Mouse (Mus musculus): ENCODE results near the gene Mmp9. TPM values are rescaled to one million over a fixed set of nuclear protein-coding genes. Genes with fewer than 3 reads are reported as not detected.

Gene Mmp9
- polyA plus RNA-seq, 1 experiment from 2014 or later = 5.9 TPM

- H3K36me3 ChIP-seq (replicated peaks) = peaks cover 98% of the 10 kb centered on the region
- H3K9ac ChIP-seq = no peak overlapping the region
Measured at GRCm38 (mm10) chr2:164901380-164901779, 39.2 kb upstream of the Mmp9 start.

DNA sequence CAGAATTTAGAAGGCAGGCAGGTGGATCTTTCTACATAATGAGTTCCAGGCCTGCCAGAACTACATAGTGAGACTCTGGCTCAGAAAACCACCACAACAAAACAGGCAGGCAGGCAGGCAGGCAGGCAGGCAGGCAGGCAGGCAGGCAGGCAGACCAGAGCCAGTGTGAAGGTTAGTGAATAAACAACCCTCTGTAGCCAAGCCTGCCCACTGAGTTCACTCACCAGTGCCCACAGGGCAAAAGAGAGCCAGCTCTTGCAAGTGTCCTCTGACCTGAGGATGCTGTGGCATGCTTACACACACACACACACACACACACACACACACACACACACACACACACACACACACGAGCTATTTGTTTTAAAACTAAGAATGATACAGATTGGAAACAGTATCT lies 37.1 kb upstream of the Mmp9 start:
- no peak overlapping the region for H3K27ac ChIP-seq (replicated peaks)

More at GRCm38 (mm10) chr2:164901380-164901779, 39.2 kb upstream of the Mmp9 start:
- Histone ChIP-seq H3K4me1 (replicated peaks) (no peaks in the 10 kb centered on the region), H3K27me3 (no peaks in the 10 kb centered on the region), H3K4me3 (replicated peaks) (no peak overlapping the region), H3K27ac (replicated peaks) (no peak overlapping the region), H3K4me2 (no peak overlapping the region), H3K9me3 (replicated peaks) (peaks cover 6% of the 10 kb centered on the region; the same call in 1 of the 2 replicates)
- ATAC-seq (ENCODE audit: insufficient read depth) = no peak
- WGBS (ENCODE audit: insufficient replicate concordance) = 85% methylated on average over 13 of the region's 13 CpGs

DNA sequence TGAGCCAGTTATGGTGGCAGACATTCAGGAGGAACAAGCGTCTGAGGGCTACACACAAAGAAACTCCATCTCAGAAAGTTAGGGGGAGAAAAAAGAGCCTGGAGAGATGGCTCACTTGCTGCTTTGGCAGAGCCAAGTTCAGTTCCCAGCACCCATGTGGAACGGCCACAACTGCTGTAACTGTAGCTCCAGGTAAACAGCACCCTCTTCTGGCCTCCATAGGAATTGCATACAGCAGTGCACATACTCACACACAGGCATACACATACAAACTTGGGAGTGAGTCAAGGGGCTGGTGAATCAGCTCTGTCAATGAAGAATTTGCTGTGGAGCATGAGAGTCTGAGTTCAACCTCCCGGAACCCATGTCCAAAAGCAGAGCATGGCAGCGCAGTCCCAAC lies 34.5 kb upstream of the Mmp9 start:
- WGBS (ENCODE audit: insufficient replicate concordance) = 94% methylated on average over 4 of the region's 4 CpGs
- peaks cover 18% of the 10 kb centered on the region for H3K4me1 ChIP-seq (replicated peaks)
- H3K9me3 ChIP-seq (replicated peaks) = peaks cover 6% of the 10 kb centered on the region; the same call in 1 of the 2 replicates
- H3K27ac ChIP-seq (replicated peaks) = no peak overlapping the region
- H3K9ac ChIP-seq = no peak overlapping the region
- no peak overlapping the region for H3K4me2 ChIP-seq
- H3K27me3 ChIP-seq = no peaks in the 10 kb centered on the region
- H3K36me3 ChIP-seq (replicated peaks) = peaks cover 83% of the 10 kb centered on the region
- ATAC-seq (ENCODE audit: insufficient read depth) = no peak
- no peak overlapping the region for H3K4me3 ChIP-seq (replicated peaks)

More for the DNA sequence above, 37.1 kb upstream of the Mmp9 start:
- Histone ChIP-seq H3K9ac (no peak overlapping the region), H3K9me3 (replicated peaks) (peaks cover 6% of the 10 kb centered on the region; the same call in 1 of the 2 replicates), H3K27me3 (no peaks in the 10 kb centered on the region), H3K36me3 (replicated peaks) (peaks cover 99% of the 10 kb centered on the region), H3K4me3 (replicated peaks) (no peak overlapping the region), H3K4me2 (no peak overlapping the region), H3K4me1 (replicated peaks) (no peaks in the 10 kb centered on the region)
- ATAC-seq (ENCODE audit: insufficient read depth) = no peak
- WGBS (ENCODE audit: insufficient replicate concordance) = 92% methylated on average over 1 of the region's 1 CpGs

- Histone ChIP-seq H3K4me1 (replicated peaks) (peaks cover 25% of the 10 kb centered on the region), H3K4me3 (replicated peaks) (no peak overlapping the region), H3K4me2 (no peak overlapping the region), H3K9me3 (replicated peaks) (peaks cover 6% of the 10 kb centered on the region; the same call in 1 of the 2 replicates), H3K27ac (replicated peaks) (no peak overlapping the region), H3K27me3 (no peaks in the 10 kb centered on the region), H3K36me3 (replicated peaks) (peaks cover 69% of the 10 kb centered on the region), H3K9ac (no peak overlapping the region)
- WGBS (ENCODE audit: insufficient replicate concordance) = 92% methylated on average over 12 of the region's 12 CpGs
- no peak for ATAC-seq (ENCODE audit: insufficient read depth)
Measured at GRCm38 (mm10) chr2:164907511-164907910, 33.1 kb upstream of the Mmp9 start.

- H3K27ac ChIP-seq (replicated peaks) = no peak overlapping the region
- H3K36me3 ChIP-seq (replicated peaks) = peaks cover 64% of the 10 kb centered on the region
- peaks cover 6% of the 10 kb centered on the region; the same call in 1 of the 2 replicates for H3K9me3 ChIP-seq (replicated peaks)
- H3K4me3 ChIP-seq (replicated peaks) = no peak overlapping the region
- H3K9ac ChIP-seq = no peak overlapping the region
- H3K4me2 ChIP-seq = no peak overlapping the region
- 86% methylated on average over 5 of the region's 5 CpGs for WGBS (ENCODE audit: insufficient replicate concordance)
- peaks cover 30% of the 10 kb centered on the region for H3K4me1 ChIP-seq (replicated peaks)
- ATAC-seq (ENCODE audit: insufficient read depth) = no peak
- H3K27me3 ChIP-seq = no peaks in the 10 kb centered on the region
Measured at GRCm38 (mm10) chr2:164908011-164908410, 32.6 kb upstream of the Mmp9 start.

DNA sequence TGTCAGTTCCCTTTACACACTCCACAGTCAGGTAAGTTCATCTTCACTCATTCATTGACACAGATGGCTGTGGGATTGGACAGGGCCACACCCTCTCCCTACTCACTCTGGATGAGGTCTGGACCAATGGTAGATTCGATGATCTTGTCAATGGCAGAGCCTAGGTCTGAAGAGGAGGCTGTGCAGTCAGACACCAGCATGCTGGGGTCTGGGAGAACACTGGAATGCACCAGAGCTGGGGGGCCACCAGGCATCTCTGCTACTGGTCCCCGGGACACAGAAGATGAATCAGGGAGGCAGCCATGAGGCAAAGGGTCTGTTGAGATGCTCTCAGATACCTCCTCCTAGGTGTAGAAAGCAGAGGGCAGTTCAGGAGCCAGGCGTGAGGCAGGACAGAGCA lies 31.5 kb upstream of the Mmp9 start:
- H3K9ac ChIP-seq = peak overlapping the region; percentile 96; the same call in 1 of the 2 replicates
- H3K4me3 ChIP-seq (replicated peaks) = peak overlapping the region; percentile 99
- ATAC-seq (ENCODE audit: insufficient read depth) = no peak
- H3K4me2 ChIP-seq = peak overlapping the region; percentile 91
- 0 out of 2 replicates have a peak overlapping the region, but pooled peaks have one; percentile 96 for H3K27ac ChIP-seq (replicated peaks)
- peaks cover 54% of the 10 kb centered on the region for H3K36me3 ChIP-seq (replicated peaks)
- H3K4me1 ChIP-seq (replicated peaks) = peaks cover 41% of the 10 kb centered on the region
- H3K27me3 ChIP-seq = no peaks in the 10 kb centered on the region
- H3K9me3 ChIP-seq (replicated peaks) = peaks cover 6% of the 10 kb centered on the region; the same call in 1 of the 2 replicates
- WGBS (ENCODE audit: insufficient replicate concordance) = 75% methylated on average over 3 of the region's 3 CpGs

- H3K27me3 ChIP-seq = no peaks in the 10 kb centered on the region
- H3K27ac ChIP-seq (replicated peaks) = peak overlapping the region; percentile 96; the same call in 1 of the 2 replicates
- H3K4me3 ChIP-seq (replicated peaks) = peak overlapping the region; percentile 99
- H3K4me2 ChIP-seq = peak overlapping the region; percentile 91
- ATAC-seq (ENCODE audit: insufficient read depth) = no peak
- 80% methylated on average over 1 of the region's 1 CpGs for WGBS (ENCODE audit: insufficient replicate concordance)
- H3K9ac ChIP-seq = peak overlapping the region; percentile 96
- peaks cover 45% of the 10 kb centered on the region for H3K4me1 ChIP-seq (replicated peaks)
- H3K9me3 ChIP-seq (replicated peaks) = peaks cover 6% of the 10 kb centered on the region; the same call in 1 of the 2 replicates
- peaks cover 50% of the 10 kb centered on the region for H3K36me3 ChIP-seq (replicated peaks)
Measured at GRCm38 (mm10) chr2:164909542-164909941, 31.0 kb upstream of the Mmp9 start.

GRCm38 (mm10) chr2:164910360-164911061 lies 30.1 kb upstream of the Mmp9 start:
- 3% methylated on average over 37 of the region's 37 CpGs for WGBS (ENCODE audit: insufficient replicate concordance)
- H3K4me1 ChIP-seq (replicated peaks) = peaks cover 45% of the 10 kb centered on the region
- peaks cover 40% of the 10 kb centered on the region for H3K36me3 ChIP-seq (replicated peaks)
- peak overlapping the region; percentile 99 for H3K4me3 ChIP-seq (replicated peaks)
- ATAC-seq (ENCODE audit: insufficient read depth) = peak; percentile 47
- H3K27ac ChIP-seq (replicated peaks) = peak overlapping the region; percentile 96
- peak overlapping the region; percentile 96 for H3K9ac ChIP-seq
- H3K9me3 ChIP-seq (replicated peaks) = peaks cover 6% of the 10 kb centered on the region; the same call in 1 of the 2 replicates
- no peaks in the 10 kb centered on the region for H3K27me3 ChIP-seq
- peak overlapping the region; percentile 91 for H3K4me2 ChIP-seq

GRCm38 (mm10) chr2:164911086-164912048 lies 29.2 kb upstream of the Mmp9 start, which contains the start of gene Zfp335:
Gene Zfp335 (minus strand): TSS chr2:164911757.
- H3K27me3 ChIP-seq = no peaks in the 10 kb centered on the region
- WGBS (ENCODE audit: insufficient replicate concordance) = under 1% methylated on average over 91 of the region's 91 CpGs
- peak within 1 kb of the TSS; percentile 91 for H3K4me2 ChIP-seq
- peaks cover under 1% of the 10 kb centered on the region; the same call in 1 of the 2 replicates for H3K9me3 ChIP-seq (replicated peaks)
- H3K9ac ChIP-seq = peak within 1 kb of the TSS; percentile 96
- H3K4me3 ChIP-seq (replicated peaks) = peak within 1 kb of the TSS; percentile 99
- H3K4me1 ChIP-seq (replicated peaks) = peaks cover 45% of the 10 kb centered on the region
- peak; percentile 83 for ATAC-seq (ENCODE audit: insufficient read depth)
- peak within 1 kb of the TSS; percentile 96 for H3K27ac ChIP-seq (replicated peaks)
- H3K36me3 ChIP-seq (replicated peaks) = peaks cover 31% of the 10 kb centered on the region

- WGBS (ENCODE audit: insufficient replicate concordance) = 3% methylated on average over 12 of the region's 12 CpGs
- Histone ChIP-seq H3K27me3 (no peaks in the 10 kb centered on the region), H3K4me2 (peak overlapping the region; percentile 91), H3K36me3 (replicated peaks) (peaks cover 24% of the 10 kb centered on the region), H3K9ac (peak overlapping the region; percentile 96), H3K4me1 (replicated peaks) (peaks cover 48% of the 10 kb centered on the region), H3K9me3 (replicated peaks) (no peaks in the 10 kb centered on the region), H3K4me3 (replicated peaks) (peak overlapping the region; percentile 99), H3K27ac (replicated peaks) (peak overlapping the region; percentile 96)
- peak; percentile 20 for ATAC-seq (ENCODE audit: insufficient read depth)
Measured at GRCm38 (mm10) chr2:164912151-164912550, 28.4 kb upstream of the Mmp9 start.
